Mouse (Mus musculus) cerebellum, postnatal 36 days (tissue): ENCODE measurements around the gene Cib4.

Experiments used
- DNase-seq, 2 experiments: peaks; one replicate each; pipeline ENCODE4 v3.0.0; 2021 to 2022; ENCODE audit warnings: mixed read lengths in 2 of 2

Gene Cib4

GRCm38 (mm10) chr5:30513111-30513510 is 32.5 kb downstream of the Cib4 start:
- DNase-seq = no peak

GRCm38 (mm10) chr5:30497299-30497698 is 48.3 kb downstream of the Cib4 start:
- no peak for DNase-seq

GRCm38 (mm10) chr5:30496821-30497220 is 48.8 kb downstream of the Cib4 start:
- no peak for DNase-seq

- no peak for DNase-seq
These were observed 50.3 kb downstream of the Cib4 start for GRCm38 (mm10) chr5:30495288-30495687.

GRCm38 (mm10) chr5:30494606-30495005 is 51.0 kb downstream of the Cib4 start:
- DNase-seq = no peak

- no peak for DNase-seq
These were observed 51.9 kb downstream of the Cib4 start for GRCm38 (mm10) chr5:30493723-30494122.

- no peak for DNase-seq
These were observed 54.8 kb downstream of the Cib4 start for GRCm38 (mm10) chr5:30490845-30491244.

GRCm38 (mm10) chr5:30490215-30490614 is 55.4 kb downstream of the Cib4 start:
- no peak for DNase-seq

GRCm38 (mm10) chr5:30485136-30485535 is 60.5 kb downstream of the Cib4 start:
- no peak for DNase-seq

- DNase-seq = no peak
These were observed 61.0 kb downstream of the Cib4 start for GRCm38 (mm10) chr5:30484591-30484990.

- peak; percentile 32 to 34 for DNase-seq
These were observed 62.1 kb downstream of the Cib4 start for GRCm38 (mm10) chr5:30483533-30483932.

- peak; percentile 72 to 80 for DNase-seq
These were observed 63.3 kb downstream of the Cib4 start for GRCm38 (mm10) chr5:30482319-30482718.

GRCm38 (mm10) chr5:30476534-30476933 is 69.1 kb downstream of the Cib4 start:
- peak; percentile 16 to 40 for DNase-seq

- no peak for DNase-seq
These were observed 73.5 kb downstream of the Cib4 start for GRCm38 (mm10) chr5:30472148-30472547.

- DNase-seq = no peak
These were observed 75.2 kb downstream of the Cib4 start for GRCm38 (mm10) chr5:30470454-30470853.

- DNase-seq = no peak
These were observed 79.3 kb downstream of the Cib4 start for GRCm38 (mm10) chr5:30466315-30466714.

- no peak for DNase-seq
These were observed 79.8 kb downstream of the Cib4 start, which contains the start of gene 1700001C02Rik for GRCm38 (mm10) chr5:30465861-30466260. 1700001C02Rik (plus strand) TSS chr5:30466047.

GRCm38 (mm10) chr5:30461821-30462220 is 83.8 kb downstream of the Cib4 start, which contains the start of gene Otof:
Otof (minus strand) TSS chr5:30461932.
- peak; percentile 45 to 53 for DNase-seq

GRCm38 (mm10) chr5:30460155-30460554 is 85.5 kb downstream of the Cib4 start:
- DNase-seq = no peak

GRCm38 (mm10) chr5:30456056-30456455 is 89.6 kb downstream of the Cib4 start:
- DNase-seq = no peak

GRCm38 (mm10) chr5:30444327-30444895 is 101.2 kb downstream of the Cib4 start:
- DNase-seq = no peak

GRCm38 (mm10) chr5:30442196-30442595 is 103.4 kb downstream of the Cib4 start:
- no peak for DNase-seq

- DNase-seq = no peak
These were observed 105.2 kb downstream of the Cib4 start for GRCm38 (mm10) chr5:30440308-30440906.

- DNase-seq = no peak
These were observed 106.7 kb downstream of the Cib4 start for GRCm38 (mm10) chr5:30438931-30439330.
